Mouse (Mus musculus) hindbrain, postnatal 0 days (tissue): Measurements from ENCODE around the gene Aldh1a1. TPM values are rescaled to one million over a fixed set of nuclear protein-coding genes. Genes with fewer than 3 reads are reported as not detected.

Source experiments
- ATAC-seq: fragments of 200-750 bp; cut with Nextera tagmentation; 2 replicates; pipeline ENCODE4 v1.8.0; 2017; ENCODE audit warnings: mild to moderate bottlenecking, moderate TSS enrichment, moderate library complexity
- DNase-seq: peaks from one replicate; pipeline ENCODE4 v3.0.0-alpha.2; 2015; ENCODE audit warnings: low spot score
- H3K27ac ChIP-seq: fragments of 300-500 bp; sonication (generic); 2 replicates; pipeline ENCODE4 v1.5.1; 2014; ENCODE audit warnings: mild to moderate bottlenecking
- H3K27me3 ChIP-seq: fragments of 300-500 bp; sonication (generic); 2 replicates; pipeline ENCODE4 v1.6.1; 2014; ENCODE audit warnings: low read length, mixed read lengths; ENCODE audit not compliant: insufficient read depth
- H3K36me3 ChIP-seq: fragments of 300-500 bp; sonication (generic); 2 replicates; pipeline ENCODE4 v1.6.1; 2014; ENCODE audit warnings: low read length, mixed read lengths; ENCODE audit not compliant: insufficient read depth
- H3K4me1 ChIP-seq: fragments of 300-500 bp; sonication (generic); 2 replicates; pipeline ENCODE4 v1.6.1; 2014; ENCODE audit warnings: antibody characterized with exemption, low read length, mixed read lengths; ENCODE audit not compliant: insufficient read depth
- H3K4me2 ChIP-seq: fragments of 300-500 bp; sonication (generic); 2 replicates; pipeline ENCODE4 v1.6.1; 2014; ENCODE audit warnings: low read depth, mild to moderate bottlenecking, low read length, moderate library complexity, mixed read lengths
- H3K4me3 ChIP-seq: fragments of 300-500 bp; sonication (generic); 2 replicates; pipeline ENCODE4 v1.5.1; 2014; ENCODE audit warnings: low read length
- H3K9ac ChIP-seq: fragments of 300-500 bp; sonication (generic); replicated peaks from 2 replicates; pipeline ENCODE4 v1.6.1; 2014; ENCODE audit warnings: mild to moderate bottlenecking, low read length, moderate library complexity, mixed read lengths
- H3K9me3 ChIP-seq: fragments of 300-500 bp; sonication (generic); 2 replicates; pipeline ENCODE4 v1.6.1; 2016; ENCODE audit warnings: low read length, mixed read lengths
- CTCF ChIP-seq: IDR thresholded peaks from 2 replicates; pipeline ENCODE4 v1.5.1; 2016; ENCODE audit warnings: antibody characterized with exemption, control low read depth, low read depth
- WGBS: fragments of 180-500 bp; shearing (Covaris S2); extraction: QIAGEN DNeasy Blood & Tissue Kit; methylation state at CpG from one replicate; pipeline ENCODE4 v1.1.7; 2014; 5-methylcytosine and 5-hydroxymethylcytosine counted together
- polyA plus RNA-seq: library from polyadenylated mRNA; unstranded; fragments of >200 nt; fragmentation: Nextera tagmentation; extraction: Ambion mirVana; gene quantifications from 2 replicates; pipeline ENCODE4 v1.2.1, GENCODE M21; 2015
- total RNA-seq: library from RNA; depleted of rRNA; stranded (reverse); fragments of >200 nt; gene quantifications from 2 replicates; pipeline ENCODE4 v1.2.3, GENCODE M21; 2014; rRNA removed

Gene Aldh1a1
- 9.3 and 11.6 TPM in 2 replicates for total RNA-seq
- polyA plus RNA-seq = 8.6 and 9.0 TPM in 2 replicates

DNA sequence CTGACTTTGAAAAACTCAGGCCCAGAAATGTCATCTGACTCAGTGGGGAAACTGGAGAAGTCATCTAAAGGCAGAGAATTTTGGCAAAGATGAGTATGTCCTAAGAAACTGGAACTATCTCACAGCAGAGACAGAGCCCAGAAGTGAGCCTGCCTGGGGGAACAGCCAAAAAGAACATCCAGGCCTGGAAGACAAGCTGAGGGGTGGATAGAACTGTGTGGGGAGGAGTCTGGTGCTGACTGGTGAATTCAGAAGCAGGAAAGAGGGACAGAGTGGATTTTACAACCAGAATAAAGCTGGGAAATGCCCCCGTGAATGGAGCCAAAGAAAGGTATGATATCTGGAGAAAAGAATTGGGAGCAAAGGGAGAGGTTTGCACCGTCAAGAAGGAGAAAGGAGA, at the start of gene Aldh1a1:
Aldh1a1 (plus strand) TSS at position 225 of the 400 bp plus-strand sequence.
- H3K9ac ChIP-seq = no peak within 1 kb of the TSS
- no peak for TF ChIP-seq CTCF
- no peaks in the 10 kb centered on the region for H3K27me3 ChIP-seq
- no peaks in the 10 kb centered on the region for H3K4me1 ChIP-seq
- H3K4me3 ChIP-seq = no peak within 1 kb of the TSS
- H3K27ac ChIP-seq = no peak within 1 kb of the TSS
- no peaks in the 10 kb centered on the region for H3K36me3 ChIP-seq
- no peak for ATAC-seq
- no peak within 1 kb of the TSS for H3K4me2 ChIP-seq
- 59% methylated on average over 2 of the region's 2 CpGs for WGBS
- DNase-seq = no peak
- no peaks in the 10 kb centered on the region for H3K9me3 ChIP-seq

DNA sequence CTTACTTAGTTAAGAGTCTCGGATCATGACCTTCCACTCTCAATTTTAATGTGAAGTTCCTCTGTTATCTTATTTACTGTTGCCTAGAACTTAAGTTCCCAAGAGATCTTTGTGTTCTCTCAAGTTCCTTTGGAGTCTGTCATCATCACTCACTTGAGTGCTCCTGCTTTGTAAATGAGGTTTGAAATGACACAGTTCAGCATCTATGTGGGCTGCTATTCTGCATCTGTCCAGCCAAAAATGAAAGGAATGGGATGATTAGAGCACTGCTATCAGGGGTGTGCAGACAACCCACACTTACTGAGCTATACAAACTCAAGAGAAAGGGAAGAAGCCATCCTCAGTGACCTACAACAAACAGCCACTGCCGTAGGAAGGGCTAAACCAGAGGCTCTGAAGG, 44.7 kb upstream of the Aldh1a1 start:
- Histone ChIP-seq H3K4me2 (no peak overlapping the region), H3K9ac (no peak overlapping the region), H3K4me3 (no peak overlapping the region), H3K9me3 (no peaks in the 10 kb centered on the region), H3K36me3 (no peaks in the 10 kb centered on the region), H3K27me3 (no peaks in the 10 kb centered on the region), H3K4me1 (no peaks in the 10 kb centered on the region), H3K27ac (no peak overlapping the region)
- no peak for TF ChIP-seq CTCF
- ATAC-seq = no peak
- DNase-seq = no peak
- WGBS = 93% methylated on average over 2 of the region's 2 CpGs

DNA sequence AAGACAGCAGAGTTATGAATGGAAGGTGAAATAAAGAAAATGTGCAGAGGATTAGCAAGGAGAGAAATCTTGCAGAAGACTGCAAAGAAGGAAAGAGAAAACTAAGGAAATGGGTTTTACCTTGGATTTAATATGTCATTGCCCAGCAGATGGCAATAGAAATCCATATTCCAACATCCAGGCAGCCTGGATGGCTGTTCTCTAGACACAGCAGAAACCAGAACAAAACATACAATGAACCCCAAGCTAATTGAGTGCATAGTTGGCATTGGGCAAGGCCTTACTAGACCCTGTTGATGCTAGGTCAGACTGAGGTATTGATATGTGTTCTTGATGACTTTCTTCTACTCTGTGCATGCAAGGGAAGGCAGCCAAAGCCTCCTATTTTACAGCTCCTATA, 43.0 kb upstream of the Aldh1a1 start:
- DNase-seq (peak; percentile 83), ATAC-seq (peak; percentile 76; the same call in 1 of the 2 replicates)
- Histone ChIP-seq H3K4me3 (no peak overlapping the region), H3K9me3 (no peaks in the 10 kb centered on the region), H3K4me2 (no peak overlapping the region), H3K27ac (no peak overlapping the region), H3K27me3 (no peaks in the 10 kb centered on the region), H3K4me1 (no peaks in the 10 kb centered on the region), H3K9ac (no peak overlapping the region), H3K36me3 (no peaks in the 10 kb centered on the region)
- peak; percentile 73 for TF ChIP-seq CTCF

DNA sequence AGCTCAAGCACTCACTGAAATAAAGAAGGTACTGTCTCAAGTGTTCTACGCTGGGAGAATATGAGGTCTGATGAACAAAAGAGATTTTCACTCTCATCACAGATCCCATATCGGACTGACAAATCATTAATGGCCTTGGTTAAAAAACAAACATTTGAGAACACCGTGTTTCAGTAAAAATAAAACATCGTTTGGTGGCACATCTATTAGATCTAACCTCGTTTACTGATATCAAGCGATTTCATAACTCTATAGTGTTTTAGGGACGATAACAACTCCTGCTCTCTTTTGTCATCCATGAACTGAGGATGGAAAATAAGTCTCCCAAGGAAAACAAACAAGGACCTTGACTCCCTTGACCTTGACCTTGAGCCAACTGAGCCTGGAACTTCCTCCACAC, 41.5 kb upstream of the Aldh1a1 start:
- no peak for TF ChIP-seq CTCF
- Histone ChIP-seq H3K9ac (no peak overlapping the region), H3K27ac (no peak overlapping the region), H3K4me3 (no peak overlapping the region), H3K9me3 (no peaks in the 10 kb centered on the region), H3K36me3 (no peaks in the 10 kb centered on the region), H3K4me1 (no peaks in the 10 kb centered on the region), H3K4me2 (no peak overlapping the region), H3K27me3 (no peaks in the 10 kb centered on the region)
- ATAC-seq = no peak
- DNase-seq = no peak
- 86% methylated on average over 7 of the region's 7 CpGs for WGBS

DNA sequence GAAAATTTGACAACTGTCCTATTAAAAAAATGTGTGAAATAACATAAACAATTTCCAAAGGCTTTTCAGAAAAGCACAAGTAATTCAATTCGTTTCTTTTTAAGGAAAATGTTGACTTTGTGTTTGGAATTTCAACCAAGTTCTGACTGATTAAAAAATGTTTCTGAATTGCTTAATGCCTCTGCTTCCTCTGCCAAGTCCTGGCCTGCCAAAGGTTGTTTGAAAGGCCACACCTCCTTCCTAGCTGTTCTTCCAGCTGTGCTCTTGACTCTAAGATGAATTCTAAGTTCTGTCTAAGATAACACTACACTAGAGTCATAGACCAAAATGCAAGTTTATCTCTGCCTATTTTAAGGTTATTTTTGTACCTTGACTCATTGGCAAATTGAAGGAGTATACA, 8.0 kb upstream of the Aldh1a1 start:
- Histone ChIP-seq H3K27me3 (no peaks in the 10 kb centered on the region), H3K4me1 (no peaks in the 10 kb centered on the region), H3K4me2 (no peak overlapping the region), H3K9me3 (no peaks in the 10 kb centered on the region), H3K4me3 (no peak overlapping the region), H3K9ac (no peak overlapping the region), H3K27ac (no peak overlapping the region), H3K36me3 (no peaks in the 10 kb centered on the region)
- TF ChIP-seq CTCF = no peak
- no peak for ATAC-seq
- WGBS = 65% methylated on average over 1 of the region's 1 CpGs
- DNase-seq = no peak

DNA sequence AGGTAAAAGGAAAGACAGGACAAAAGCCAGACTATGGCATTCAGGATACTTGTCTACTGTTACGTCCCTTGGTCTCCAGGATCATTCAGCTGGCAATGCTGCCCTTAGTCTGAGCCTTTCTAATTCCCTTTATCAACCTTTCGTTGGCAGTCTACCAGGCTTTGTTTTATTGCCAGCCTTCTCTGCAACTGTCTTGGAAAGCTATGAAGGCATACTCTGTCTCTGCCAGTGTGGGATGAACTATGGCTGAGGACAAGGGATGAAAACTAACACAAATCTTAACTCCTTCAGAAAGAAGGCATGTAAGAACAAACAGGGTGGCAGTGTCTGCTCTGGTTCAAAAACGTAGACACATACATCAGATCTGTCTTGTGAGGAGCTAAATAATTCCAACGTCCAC, 565 bp upstream of the Aldh1a1 start:
- no peaks in the 10 kb centered on the region for H3K9me3 ChIP-seq
- no peak overlapping the region for H3K4me3 ChIP-seq
- DNase-seq (peak; percentile 12), ATAC-seq (no peak)
- no peak overlapping the region for H3K27ac ChIP-seq
- TF ChIP-seq CTCF = no peak
- H3K4me1 ChIP-seq = no peaks in the 10 kb centered on the region
- no peaks in the 10 kb centered on the region for H3K36me3 ChIP-seq
- H3K4me2 ChIP-seq = no peak overlapping the region
- no peak overlapping the region for H3K9ac ChIP-seq
- 46% methylated on average over 4 of the region's 4 CpGs for WGBS
- no peaks in the 10 kb centered on the region for H3K27me3 ChIP-seq

DNA sequence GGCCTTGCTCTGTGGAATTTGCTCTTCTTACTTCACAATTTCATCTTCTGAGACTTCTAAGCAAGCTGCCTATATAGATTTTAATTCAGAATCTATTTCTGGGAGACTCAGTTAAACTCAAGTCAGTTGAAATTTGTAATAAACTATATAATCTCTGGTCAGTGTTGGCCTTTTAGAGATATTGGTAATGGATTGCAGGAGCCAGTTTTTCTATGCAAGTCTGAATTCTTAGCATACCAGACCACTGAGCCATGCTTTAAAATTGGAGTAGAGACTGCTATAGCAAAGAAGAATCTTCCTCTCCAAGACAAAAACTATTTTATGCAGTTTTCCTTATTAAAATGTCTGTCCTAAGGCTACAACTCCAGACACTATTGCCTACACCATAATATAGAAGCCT, 4.0 kb downstream of the Aldh1a1 start:
- no peak for DNase-seq
- no peak overlapping the region for H3K4me2 ChIP-seq
- no peak overlapping the region for H3K27ac ChIP-seq
- no peaks in the 10 kb centered on the region for H3K27me3 ChIP-seq
- H3K4me1 ChIP-seq = no peaks in the 10 kb centered on the region
- no peak overlapping the region for H3K9ac ChIP-seq
- H3K9me3 ChIP-seq = no peaks in the 10 kb centered on the region
- no peak overlapping the region for H3K4me3 ChIP-seq
- TF ChIP-seq CTCF = no peak
- no peaks in the 10 kb centered on the region for H3K36me3 ChIP-seq
- ATAC-seq = no peak

DNA sequence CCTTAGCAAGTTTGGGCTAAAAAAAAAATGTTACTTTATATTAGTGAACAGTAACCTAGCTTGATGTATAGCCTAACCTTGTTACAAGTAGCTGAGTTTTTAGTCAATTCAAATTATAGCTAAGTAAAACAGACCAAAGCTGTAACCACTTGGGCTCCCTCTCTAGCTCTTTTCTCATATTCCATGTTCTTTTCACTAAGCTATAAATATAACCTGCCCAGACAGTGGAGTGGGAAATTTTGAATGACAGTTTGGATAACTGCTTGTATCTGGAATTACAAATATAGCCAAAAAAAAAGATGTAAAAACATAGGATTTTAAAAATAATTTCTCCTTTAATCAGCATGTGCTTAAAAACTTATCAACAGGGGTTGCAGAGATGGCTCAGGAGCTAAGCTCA, 12.8 kb downstream of the Aldh1a1 start:
- H3K36me3 ChIP-seq = no peaks in the 10 kb centered on the region
- H3K27me3 ChIP-seq = no peaks in the 10 kb centered on the region
- H3K27ac ChIP-seq = no peak overlapping the region
- H3K9ac ChIP-seq = no peak overlapping the region
- H3K9me3 ChIP-seq = no peaks in the 10 kb centered on the region
- H3K4me3 ChIP-seq = no peak overlapping the region
- DNase-seq (no peak), ATAC-seq (no peak)
- no peaks in the 10 kb centered on the region for H3K4me1 ChIP-seq
- H3K4me2 ChIP-seq = no peak overlapping the region
- TF ChIP-seq CTCF = no peak
